Mouse (Mus musculus) thymus, adult 2 months (tissue): Measurements from ENCODE around the gene Hmga1.

Source experiments
- CTCF ChIP-seq: fragments of 200-500 bp; IDR thresholded peaks from 2 replicates; pipeline ENCODE4 v1.5.1; 2012; ENCODE audit warnings: mild to moderate bottlenecking, control low read depth, low read length, moderate library complexity, borderline replicate concordance; ENCODE audit not compliant: control insufficient read depth, poor library complexity, insufficient read depth; ENCODE audit errors: extremely low read depth
- POLR2A ChIP-seq: fragments of 200-500 bp; IDR thresholded peaks from 2 replicates; pipeline ENCODE4 v1.6.1; 2012; ENCODE audit warnings: mild to moderate bottlenecking, low read length, control low read depth, moderate library complexity; ENCODE audit not compliant: control insufficient read depth, poor library complexity, insufficient read depth; ENCODE audit errors: extremely low read depth

GRCm38 (mm10) chr17:27532095-27532494, 24.2 kb upstream of the Hmga1 start:
- TF ChIP-seq POLR2A (no peak), CTCF (no peak)
